Mouse (Mus musculus) forebrain, embryonic 10.5 days (tissue): Measurements from ENCODE around the gene Hnrnpab. TPM values are rescaled to one million over a fixed set of nuclear protein-coding genes. Genes with fewer than 3 reads are reported as not detected.
"Not testable (repeated sequence)": the region's sequence is repeated elsewhere in the genome, so short reads cannot be mapped to it uniquely, and the experiment has no call there.

ENCODE experiments used
- DNase-seq: peaks from one replicate; pipeline ENCODE4 v3.0.0-alpha.2; 2017; ENCODE audit warnings: low spot score; ENCODE audit errors: extremely low spot score
- H3K27ac ChIP-seq: fragments of 300-500 bp; sonication (generic); 2 replicates; pipeline ENCODE4 v1.5.1; 2016; ENCODE audit warnings: mild to moderate bottlenecking
- H3K27me3 ChIP-seq: fragments of 300-500 bp; sonication (generic); 2 replicates; pipeline ENCODE4 v1.6.1; 2016; ENCODE audit warnings: mild to moderate bottlenecking; ENCODE audit not compliant: poor library complexity, severe bottlenecking
- H3K36me3 ChIP-seq: fragments of 300-500 bp; sonication (generic); replicated peaks from 2 replicates; pipeline ENCODE4 v1.6.1; 2016; ENCODE audit warnings: mild to moderate bottlenecking, moderate library complexity
- H3K4me1 ChIP-seq: fragments of 300-500 bp; sonication (generic); 2 replicates; pipeline ENCODE4 v1.6.1; 2016
- H3K4me3 ChIP-seq: fragments of 300-500 bp; sonication (generic); 2 replicates; pipeline ENCODE4 v1.5.1; 2016; ENCODE audit warnings: mild to moderate bottlenecking, moderate library complexity
- H3K9me3 ChIP-seq: fragments of 300-500 bp; sonication (generic); 2 replicates; pipeline ENCODE4 v1.6.1; 2016; ENCODE audit warnings: mild to moderate bottlenecking, moderate library complexity
- WGBS: fragments of 180-500 bp; shearing (Covaris S2); methylation state at CpG from one replicate; pipeline ENCODE4 v1.1.7; 2016; 5-methylcytosine and 5-hydroxymethylcytosine counted together
- polyA plus RNA-seq: library from polyadenylated mRNA; unstranded; fragments of >200 nt; fragmentation: Nextera tagmentation; extraction: Ambion mirVana; gene quantifications from 2 replicates; pipeline ENCODE4 v1.2.1, GENCODE M21; 2016

The Hnrnpab gene
- polyA plus RNA-seq, 1 experiment from 2014 or later, result 597 TPM

GRCm38 (mm10) chr11:51615129-51615528 lies 8.5 kb upstream of the Hnrnpab start:
- DNase-seq, result no peak
- no peaks in the 10 kb centered on the region for H3K27me3 ChIP-seq
- H3K27ac ChIP-seq, result peak overlapping the region; percentile 83
- H3K4me1 ChIP-seq, result peaks cover 22% of the 10 kb centered on the region
- peak overlapping the region; percentile 43 for H3K4me3 ChIP-seq
- H3K36me3 ChIP-seq, result no peaks in the 10 kb centered on the region
- 55% methylated on average over 7 of the region's 7 CpGs for WGBS
- no peaks in the 10 kb centered on the region for H3K9me3 ChIP-seq

DNA sequence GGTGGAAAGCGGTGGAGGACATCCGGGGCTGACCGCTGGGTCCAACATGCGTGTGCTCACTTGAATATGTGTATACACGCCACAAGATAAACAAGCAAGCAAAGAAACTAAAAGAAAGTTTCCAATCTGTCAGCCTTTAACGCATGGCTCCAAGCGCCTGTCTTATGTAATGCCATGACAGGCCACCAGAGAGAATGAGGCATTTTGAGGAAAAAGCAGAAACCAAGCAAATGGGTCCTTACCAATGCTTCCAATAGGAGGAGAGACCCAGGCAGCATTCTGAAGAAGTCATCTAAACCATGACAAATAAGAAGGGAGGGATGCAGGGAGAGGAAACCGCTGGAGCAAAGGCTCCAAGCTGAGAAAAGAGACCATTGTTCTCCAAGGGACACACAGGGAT lies 7.6 kb upstream of the Hnrnpab start:
- H3K27ac ChIP-seq, result no peak overlapping the region
- no peaks in the 10 kb centered on the region for H3K27me3 ChIP-seq
- no peak overlapping the region for H3K4me3 ChIP-seq
- WGBS, result 82% methylated on average over 8 of the region's 8 CpGs
- DNase-seq, result no peak
- H3K4me1 ChIP-seq, result peaks cover 19% of the 10 kb centered on the region
- no peaks in the 10 kb centered on the region for H3K9me3 ChIP-seq
- no peaks in the 10 kb centered on the region for H3K36me3 ChIP-seq

- DNase-seq, H3K27ac ChIP-seq, H3K4me3 ChIP-seq, H3K9me3 ChIP-seq, H3K27me3 ChIP-seq: not testable (repeated sequence)
- H3K36me3 ChIP-seq, result peaks cover 12% of the 10 kb centered on the region
- 90% methylated on average over 5 of the region's 5 CpGs for WGBS
- H3K4me1 ChIP-seq, result peaks cover 18% of the 10 kb centered on the region
These were observed 3.3 kb upstream of the Hnrnpab start for GRCm38 (mm10) chr11:51609940-51610339.

- H3K4me3 ChIP-seq, result no peak overlapping the region
- H3K27ac ChIP-seq, result no peak overlapping the region
- WGBS, result 87% methylated on average over 3 of the region's 3 CpGs
- peaks cover 18% of the 10 kb centered on the region for H3K36me3 ChIP-seq
- no peaks in the 10 kb centered on the region for H3K9me3 ChIP-seq
- H3K4me1 ChIP-seq, result peaks cover 18% of the 10 kb centered on the region
- no peak for DNase-seq
- H3K27me3 ChIP-seq, result no peaks in the 10 kb centered on the region
These were observed 2.7 kb upstream of the Hnrnpab start for GRCm38 (mm10) chr11:51609266-51609909.

DNA sequence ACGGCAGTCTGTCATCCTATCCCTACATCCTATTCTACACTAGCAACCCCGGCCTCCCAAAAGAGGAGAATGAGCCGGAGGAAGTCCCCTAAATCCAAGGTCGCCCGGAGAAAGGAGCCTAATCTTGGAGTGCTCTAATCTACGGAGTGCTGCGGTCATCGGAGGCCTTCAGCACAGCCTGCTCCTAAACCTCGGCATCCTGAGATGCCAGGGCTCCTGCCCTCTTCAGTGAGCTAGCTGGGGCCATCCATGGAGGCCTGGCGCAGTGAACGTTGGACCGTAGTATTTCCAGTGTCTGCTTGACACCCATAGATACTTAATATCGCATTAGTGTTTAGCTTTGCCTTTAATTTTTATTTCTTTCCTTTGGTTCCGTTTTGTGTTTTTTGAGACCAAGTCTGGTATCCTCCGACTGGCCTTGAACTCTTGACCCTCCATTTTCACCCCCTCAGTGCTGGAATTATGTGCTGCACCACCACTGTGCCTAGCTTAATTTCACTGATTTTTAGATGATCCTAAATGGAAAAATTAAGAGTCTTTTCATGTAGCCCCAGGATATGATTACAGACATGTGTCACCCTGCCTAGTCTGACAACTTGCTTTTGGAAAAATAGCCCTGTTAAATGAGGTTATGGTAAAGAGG lies 570 bp upstream of the Hnrnpab start:
- Histone ChIP-seq H3K36me3 (peaks cover 39% of the 10 kb centered on the region), H3K4me1 (peaks cover 38% of the 10 kb centered on the region), H3K9me3 (no peaks in the 10 kb centered on the region), H3K27me3 (no peaks in the 10 kb centered on the region), H3K4me3 (peak overlapping the region; percentile 74), H3K27ac (peak overlapping the region; percentile 99)
- no peak for DNase-seq
- WGBS, result 12% methylated on average over 15 of the region's 15 CpGs

- no peaks in the 10 kb centered on the region for H3K9me3 ChIP-seq
- peaks cover 51% of the 10 kb centered on the region for H3K4me1 ChIP-seq
- H3K4me3 ChIP-seq, result peak overlapping the region; percentile 74
- under 1% methylated on average over 81 of the region's 81 CpGs for WGBS
- peaks cover 53% of the 10 kb centered on the region for H3K36me3 ChIP-seq
- no peaks in the 10 kb centered on the region for H3K27me3 ChIP-seq
- peak overlapping the region; percentile 99 for H3K27ac ChIP-seq
- DNase-seq, result peak; percentile 72
These were observed 823 bp downstream of the Hnrnpab start for GRCm38 (mm10) chr11:51605602-51606446.

DNA sequence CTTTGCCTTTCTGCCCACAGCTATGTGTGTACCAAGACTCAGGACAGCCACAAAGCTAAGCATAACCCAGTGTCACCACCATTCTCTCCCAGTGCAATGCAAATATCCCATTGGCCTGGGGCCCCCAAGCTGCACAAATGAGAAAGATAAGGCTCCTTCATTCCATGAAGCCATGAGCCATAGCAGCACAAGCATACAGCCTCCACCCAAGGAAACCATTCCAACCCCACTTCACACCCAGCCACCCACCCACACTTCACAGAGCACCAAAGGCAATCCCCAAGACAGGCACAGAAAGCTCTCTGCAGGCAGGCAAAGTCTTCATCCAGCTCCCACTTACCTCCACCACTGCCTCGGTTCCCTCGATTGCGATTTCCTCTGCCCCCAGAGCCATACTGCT lies 4.4 kb downstream of the Hnrnpab start:
- H3K27me3 ChIP-seq, result no peaks in the 10 kb centered on the region
- peak overlapping the region; percentile 21; the same call in 1 of the 2 replicates for H3K4me3 ChIP-seq
- 89% methylated on average over 3 of the region's 3 CpGs for WGBS
- H3K4me1 ChIP-seq, result peaks cover 45% of the 10 kb centered on the region
- peaks cover 89% of the 10 kb centered on the region for H3K36me3 ChIP-seq
- H3K9me3 ChIP-seq, result no peaks in the 10 kb centered on the region
- DNase-seq, result no peak
- no peak overlapping the region for H3K27ac ChIP-seq

DNA sequence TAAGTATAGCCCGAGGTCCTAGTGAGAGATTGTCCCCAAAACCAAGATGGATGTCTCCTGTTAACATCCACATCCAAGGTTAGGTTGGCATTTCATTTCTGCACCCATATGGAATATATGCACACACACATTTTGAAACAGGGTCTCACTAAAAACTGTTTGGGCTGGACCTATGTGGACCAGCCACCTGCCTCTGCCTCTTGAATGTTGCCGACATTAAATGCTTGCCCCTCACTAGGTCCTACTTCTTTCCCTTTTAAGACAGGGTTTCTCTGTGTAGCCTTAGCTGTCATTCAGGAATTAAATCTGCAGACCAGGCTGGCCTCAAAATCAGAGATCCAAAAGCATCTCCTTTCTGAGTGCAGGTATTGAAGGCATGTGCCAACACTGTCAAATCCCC lies 9.1 kb downstream of the Hnrnpab start:
- WGBS, result 89% methylated on average over 2 of the region's 2 CpGs
- no peak for DNase-seq
- peaks cover 100% of the 10 kb centered on the region for H3K36me3 ChIP-seq

DNA sequence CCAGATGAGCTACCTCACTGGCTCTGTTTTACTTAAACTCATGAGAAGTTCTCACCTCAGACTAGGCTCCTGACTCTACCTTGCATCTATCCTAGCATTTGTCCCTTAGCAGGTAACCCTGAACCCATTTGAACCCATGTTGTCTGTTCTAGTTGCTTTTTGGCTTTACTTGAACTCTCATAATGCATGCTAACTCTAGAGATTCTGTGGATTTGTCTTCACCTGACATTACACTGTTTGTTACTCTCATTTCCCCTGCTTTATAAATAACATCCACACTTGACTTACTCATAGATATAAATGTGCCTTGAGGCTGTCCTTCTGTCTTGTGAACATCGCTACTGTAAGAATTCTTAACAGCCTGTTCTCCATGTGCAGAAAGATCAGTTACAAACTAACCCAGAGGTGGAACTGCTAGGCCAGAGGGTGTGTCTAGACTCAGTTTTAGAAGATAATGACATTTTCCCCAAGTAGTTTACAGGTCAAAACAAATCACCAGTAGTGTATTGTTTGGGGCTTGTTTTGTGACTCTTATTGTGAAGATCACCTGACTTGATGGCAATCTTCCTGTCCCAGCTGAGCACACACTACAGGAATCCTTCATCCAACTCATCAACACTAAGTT lies 11.1 kb downstream of the Hnrnpab start:
- Histone ChIP-seq H3K4me1 (no peaks in the 10 kb centered on the region), H3K27ac (no peak overlapping the region), H3K9me3 (no peaks in the 10 kb centered on the region), H3K27me3 (no peaks in the 10 kb centered on the region), H3K36me3 (peaks cover 100% of the 10 kb centered on the region), H3K4me3 (no peak overlapping the region)
- no peak for DNase-seq
- WGBS, result 92% methylated on average over 1 of the region's 1 CpGs

More for the DNA sequence above, 9.1 kb downstream of the Hnrnpab start:
- Histone ChIP-seq H3K4me1 (peaks cover 16% of the 10 kb centered on the region), H3K9me3 (no peaks in the 10 kb centered on the region), H3K27me3 (no peaks in the 10 kb centered on the region), H3K4me3 (no peak overlapping the region), H3K27ac (no peak overlapping the region)

GRCm38 (mm10) chr11:51594715-51595350 lies 11.8 kb downstream of the Hnrnpab start:
- no peaks in the 10 kb centered on the region for H3K9me3 ChIP-seq
- H3K27me3 ChIP-seq, result no peaks in the 10 kb centered on the region
- H3K27ac ChIP-seq, result no peak overlapping the region
- 86% methylated on average over 3 of the region's 3 CpGs for WGBS
- no peak overlapping the region for H3K4me3 ChIP-seq
- H3K36me3 ChIP-seq, result peaks cover 100% of the 10 kb centered on the region
- no peak for DNase-seq
- H3K4me1 ChIP-seq, result no peaks in the 10 kb centered on the region

DNA sequence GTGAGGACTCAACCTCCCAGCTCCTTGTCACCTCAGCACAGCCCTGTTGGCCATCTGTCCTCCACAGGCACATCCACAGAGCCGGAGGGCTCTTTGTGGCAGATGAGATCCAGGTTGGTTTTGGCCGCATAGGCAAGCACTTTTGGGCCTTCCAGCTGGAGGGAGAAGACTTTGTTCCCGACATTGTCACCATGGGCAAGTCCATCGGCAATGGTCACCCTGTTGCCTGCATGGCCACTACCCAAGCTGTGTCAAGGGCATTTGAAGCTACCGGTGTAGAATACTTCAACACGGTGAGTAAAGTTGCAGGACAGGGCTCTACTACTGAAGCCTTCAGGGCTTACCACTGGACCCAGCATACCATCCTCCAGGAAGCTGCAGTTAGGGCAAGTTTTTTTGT lies 12.8 kb downstream of the Hnrnpab start:
- 95% methylated on average over 6 of the region's 6 CpGs for WGBS
- H3K4me3 ChIP-seq, result no peak overlapping the region
- DNase-seq, result no peak

GRCm38 (mm10) chr11:51593368-51593767 lies 13.3 kb downstream of the Hnrnpab start:
- H3K27me3 ChIP-seq, result no peaks in the 10 kb centered on the region
- H3K4me1 ChIP-seq, result no peaks in the 10 kb centered on the region
- no peak overlapping the region for H3K27ac ChIP-seq
- peaks cover 100% of the 10 kb centered on the region for H3K36me3 ChIP-seq
- H3K4me3 ChIP-seq, result no peak overlapping the region
- H3K9me3 ChIP-seq, result no peaks in the 10 kb centered on the region
- WGBS, result 97% methylated on average over 4 of the region's 4 CpGs
- no peak for DNase-seq

More for the DNA sequence above, 12.8 kb downstream of the Hnrnpab start:
- peaks cover 100% of the 10 kb centered on the region for H3K36me3 ChIP-seq
- no peaks in the 10 kb centered on the region for H3K4me1 ChIP-seq
- H3K27ac ChIP-seq, result no peak overlapping the region
- no peaks in the 10 kb centered on the region for H3K9me3 ChIP-seq
- H3K27me3 ChIP-seq, result no peaks in the 10 kb centered on the region
